Mouse (Mus musculus): ENCODE data around the gene Ampd2.

- TF ChIP-seq EP300 (IDR thresholded peaks at IDR 0.05; ENCODE audit: low read depth), result no peak
- no peak for TF ChIP-seq CTCF (IDR thresholded peaks at IDR 0.05; ENCODE audit: low read depth)
Measured at GRCm38 (mm10) chr3:108096226-108096625, 9.8 kb upstream of the Ampd2 start.

All from liver, embryonic 14.5 days (tissue).